8 mouse cellular contexts compared by ENCODE assay signal in the genomic region with DNA sequence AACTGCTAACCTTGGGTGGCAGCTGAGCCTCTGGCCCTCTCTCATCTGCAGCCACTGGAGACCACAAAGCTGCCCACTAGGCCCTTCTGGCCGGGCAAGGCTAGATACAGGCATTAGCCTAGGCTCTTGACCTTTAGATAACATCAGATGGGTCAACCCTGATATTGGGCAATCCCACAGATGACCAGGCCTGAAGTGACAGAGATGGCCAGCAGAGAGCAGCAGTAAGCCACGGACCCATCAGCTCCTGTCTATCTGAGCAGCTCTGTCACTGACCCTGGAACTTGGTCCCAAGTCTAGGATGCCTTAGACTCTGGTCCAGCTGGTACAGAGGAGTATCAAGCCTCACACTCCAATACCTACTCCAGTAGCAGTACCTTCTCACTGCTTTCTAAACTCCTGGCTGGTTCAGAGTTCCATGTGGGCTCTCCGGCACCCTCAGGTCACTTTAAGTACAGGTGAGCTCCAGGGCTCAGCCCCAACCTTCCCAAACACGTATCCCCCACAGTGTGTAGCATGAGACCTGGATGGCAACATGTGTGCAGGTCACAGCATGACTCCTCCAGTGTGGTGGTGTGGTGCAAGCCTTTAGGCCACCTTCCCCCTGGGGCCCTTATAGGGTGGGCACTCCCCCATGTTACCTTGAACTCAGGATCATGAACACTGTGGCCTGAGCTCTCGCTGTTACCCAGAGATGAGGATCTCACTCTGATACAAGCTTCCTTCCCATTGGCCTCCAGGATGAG. TPM values are rescaled to one million over a fixed set of nuclear protein-coding genes. Genes with fewer than 3 reads are reported as not detected.
DNase-seq lines count a peak whose midpoint lies in the region; ATAC-seq and TF ChIP-seq lines count a peak whose summit lies in the region.

No protein-coding gene starts in this region.

- H3K36me3 ChIP-seq in heart, embryonic 12.5 days: no peaks in the 10 kb centered on the region
- H3K36me3 ChIP-seq in kidney, embryonic 16.5 days (ENCODE audit: insufficient read depth, low read length): no peaks in the 10 kb centered on the region
- H3K36me3 ChIP-seq in liver, embryonic 14.5 days (replicated peaks; ENCODE audit: control insufficient read depth, insufficient read depth, low read depth): no peaks in the 10 kb centered on the region
- no peaks in the 10 kb centered on the region for H3K36me3 ChIP-seq in stomach, postnatal 0 days (ENCODE audit: control insufficient read depth, insufficient read depth, low read length)

- peaks cover 20% of the 10 kb centered on the region for H3K9me3 ChIP-seq in heart, embryonic 12.5 days (replicated peaks)
- H3K9me3 ChIP-seq in kidney, embryonic 16.5 days (ENCODE audit: low read length): peaks cover 9% of the 10 kb centered on the region
- no peaks in the 10 kb centered on the region for H3K9me3 ChIP-seq in liver, embryonic 14.5 days (ENCODE audit: control insufficient read depth, low read length)
- H3K9me3 ChIP-seq in stomach, postnatal 0 days (ENCODE audit: control insufficient read depth, low read length): no peaks in the 10 kb centered on the region

- peak; percentile 48 for DNase-seq in thymus, postnatal 14 days
- no peak for DNase-seq in thymus, postnatal 0 days (ENCODE audit: low spot score)
- DNase-seq in embryo, embryonic 10.5 days (ENCODE audit: low spot score): peak; percentile 83
- DNase-seq in liver, embryonic 14.5 days (ENCODE audit: low read depth in 3 of 3, low spot score in 3 of 3): peak; percentile 19 to 36 (median 25)
- DNase-seq in neural tube, embryonic 10.5 days (ENCODE audit: extremely low spot score, low spot score): peak; percentile 58
- DNase-seq in stomach, postnatal 0 days (ENCODE audit: low spot score): peak; percentile 72

- no peak overlapping the region for H3K9ac ChIP-seq in heart, embryonic 12.5 days
- no peak overlapping the region for H3K9ac ChIP-seq in kidney, embryonic 16.5 days (replicated peaks; ENCODE audit: low read length)
- no peak overlapping the region for H3K9ac ChIP-seq in liver, embryonic 14.5 days (replicated peaks)
- no peak overlapping the region for H3K9ac ChIP-seq in stomach, postnatal 0 days (ENCODE audit: low read length)

- no peak overlapping the region for H3K27ac ChIP-seq in heart, embryonic 12.5 days (ENCODE audit: poor library complexity, severe bottlenecking)
- no peak overlapping the region for H3K27ac ChIP-seq in kidney, embryonic 16.5 days (ENCODE audit: low read length)
- H3K27ac ChIP-seq in liver, embryonic 14.5 days: no peak overlapping the region
- no peak overlapping the region for H3K27ac ChIP-seq in stomach, postnatal 0 days (replicated peaks)

- ATAC-seq in heart, embryonic 12.5 days (ENCODE audit: insufficient number of reproducible peaks, low FRiP score): peak; percentile 60; the same call in 1 of the 2 replicates
- ATAC-seq in kidney, embryonic 16.5 days (ENCODE audit: low FRiP score, low TSS enrichment): peak; percentile 77
- peak; percentile 39; the same call in 1 of the 2 replicates for ATAC-seq in liver, embryonic 14.5 days (ENCODE audit: insufficient read depth)
- ATAC-seq in stomach, postnatal 0 days (ENCODE audit: low FRiP score, low TSS enrichment): peak; percentile 74

- peak; percentile 81 for TF ChIP-seq CTCF in liver, embryonic 14.5 days (IDR thresholded peaks at IDR 0.05; ENCODE audit: low read depth)
- TF ChIP-seq CTCF in stomach, postnatal 0 days (IDR thresholded peaks at IDR 0.05; ENCODE audit: low read depth): peak; percentile 88

- 48% methylated on average over 5 of the region's 5 CpGs for WGBS in heart, embryonic 12.5 days
- WGBS in kidney, embryonic 16.5 days: 54% methylated on average over 5 of the region's 5 CpGs
- WGBS in liver, embryonic 14.5 days (ENCODE audit: insufficient replicate concordance): 39% methylated on average over 5 of the region's 5 CpGs
- 57% methylated on average over 5 of the region's 5 CpGs for WGBS in stomach, postnatal 0 days

- no peak for TF ChIP-seq EP300 in liver, embryonic 14.5 days (IDR thresholded peaks at IDR 0.05; ENCODE audit: low read depth)
- no peak for TF ChIP-seq EP300 in stomach, postnatal 0 days (optimal IDR thresholded peaks at IDR 0.05)

- H3K4me2 ChIP-seq in heart, embryonic 12.5 days: no peak overlapping the region
- no peak overlapping the region for H3K4me2 ChIP-seq in kidney, embryonic 16.5 days (replicated peaks; ENCODE audit: low read depth, low read length)
- H3K4me2 ChIP-seq in liver, embryonic 14.5 days (ENCODE audit: low read depth): no peak overlapping the region
- H3K4me2 ChIP-seq in stomach, postnatal 0 days (replicated peaks; ENCODE audit: low read depth): no peak overlapping the region

- no peak overlapping the region for H3K4me3 ChIP-seq in heart, embryonic 12.5 days
- H3K4me3 ChIP-seq in kidney, embryonic 16.5 days (ENCODE audit: low read length): no peak overlapping the region
- H3K4me3 ChIP-seq in liver, embryonic 14.5 days (ENCODE audit: insufficient read depth in 1 of 2, low read depth in 2 of 2, low read length in 2 of 2): no peak overlapping the region
- H3K4me3 ChIP-seq in stomach, postnatal 0 days (ENCODE audit: low read depth, low read length): no peak overlapping the region

- no peaks in the 10 kb centered on the region for H3K27me3 ChIP-seq in heart, embryonic 12.5 days (replicated peaks)
- no peaks in the 10 kb centered on the region for H3K27me3 ChIP-seq in kidney, embryonic 16.5 days (ENCODE audit: insufficient read depth, low read length)
- no peaks in the 10 kb centered on the region for H3K27me3 ChIP-seq in liver, embryonic 14.5 days (ENCODE audit: control insufficient read depth, insufficient read depth, low read length)
- H3K27me3 ChIP-seq in stomach, postnatal 0 days (ENCODE audit: control insufficient read depth, insufficient read depth, low read length): no peaks in the 10 kb centered on the region

- H3K4me1 ChIP-seq in heart, embryonic 12.5 days (replicated peaks): peaks cover 16% of the 10 kb centered on the region
- no peaks in the 10 kb centered on the region for H3K4me1 ChIP-seq in kidney, embryonic 16.5 days (ENCODE audit: insufficient read depth, low read length)
- H3K4me1 ChIP-seq in liver, embryonic 14.5 days (replicated peaks; ENCODE audit: control insufficient read depth in 2 of 2, insufficient read depth in 2 of 2, low read length in 1 of 2): no peaks in the 10 kb centered on the region
- H3K4me1 ChIP-seq in stomach, postnatal 0 days (replicated peaks; ENCODE audit: control insufficient read depth, insufficient read depth): no peaks in the 10 kb centered on the region

RNA-seq across cellular contexts. Expression of a gene that starts 18.4 kb away (rescaled TPM):
- 29.2 and 29.5 TPM in 2 replicates for polyA plus RNA-seq in thymus, postnatal 0 days (2015; fragmentation: Nextera tagmentation; extraction: Ambion mirVana)
- 7.8 and 8.7 TPM in 2 replicates for polyA plus RNA-seq in heart, embryonic 12.5 days (2016; fragmentation: Nextera tagmentation; extraction: Ambion mirVana)
- 22.3 and 23.0 TPM in 2 replicates for polyA plus RNA-seq in kidney, embryonic 16.5 days (2015; fragmentation: Nextera tagmentation; extraction: Ambion mirVana)
- 4.3 and 5.5 TPM in 2 replicates for polyA plus RNA-seq in liver, embryonic 14.5 days (2012; rRNA removed)
- 2.6 and 3.2 TPM in 2 replicates for polyA plus RNA-seq in liver, embryonic 14.5 days (2014; fragmentation: Nextera tagmentation; extraction: Ambion mirVana)
- polyA plus RNA-seq in stomach, postnatal 0 days (2015; fragmentation: Nextera tagmentation; extraction: Ambion mirVana): 9.3 and 10.7 TPM in 2 replicates

RNA-seq across cellular contexts. Expression of a gene that starts 19.0 kb away (rescaled TPM):
- 0.31 and 0.68 TPM in 2 replicates for polyA plus RNA-seq in thymus, postnatal 0 days (2015; fragmentation: Nextera tagmentation; extraction: Ambion mirVana)
- 0.40 and 0.44 TPM in 2 replicates for polyA plus RNA-seq in heart, embryonic 12.5 days (2016; fragmentation: Nextera tagmentation; extraction: Ambion mirVana)
- polyA plus RNA-seq in kidney, embryonic 16.5 days (2015; fragmentation: Nextera tagmentation; extraction: Ambion mirVana): 1.0 and 3.4 TPM in 2 replicates
- polyA plus RNA-seq in liver, embryonic 14.5 days (2012; rRNA removed): 0.52 and 0.91 TPM in 2 replicates
- 0.32 and 0.46 TPM in 2 replicates for polyA plus RNA-seq in liver, embryonic 14.5 days (2014; fragmentation: Nextera tagmentation; extraction: Ambion mirVana)
- 1.1 TPM in 2 replicates for polyA plus RNA-seq in stomach, postnatal 0 days (2015; fragmentation: Nextera tagmentation; extraction: Ambion mirVana)

RNA-seq across cellular contexts. Expression of a gene that starts 55.7 kb away (rescaled TPM):
- polyA plus RNA-seq in thymus, postnatal 0 days (2015; fragmentation: Nextera tagmentation; extraction: Ambion mirVana): 125 and 128 TPM in 2 replicates
- polyA plus RNA-seq in heart, embryonic 12.5 days (2016; fragmentation: Nextera tagmentation; extraction: Ambion mirVana): 56.7 and 59.2 TPM in 2 replicates
- polyA plus RNA-seq in kidney, embryonic 16.5 days (2015; fragmentation: Nextera tagmentation; extraction: Ambion mirVana): 103 and 104 TPM in 2 replicates
- polyA plus RNA-seq in liver, embryonic 14.5 days (2012; rRNA removed): 11.4 and 12.5 TPM in 2 replicates
- 22.1 and 22.5 TPM in 2 replicates for polyA plus RNA-seq in liver, embryonic 14.5 days (2014; fragmentation: Nextera tagmentation; extraction: Ambion mirVana)
- polyA plus RNA-seq in stomach, postnatal 0 days (2015; fragmentation: Nextera tagmentation; extraction: Ambion mirVana): 82.8 and 85.8 TPM in 2 replicates
